Mouse (Mus musculus): ENCODE measurements at regions not wholly inside any gene's neighbourhood (a gene's known extent, or its start where the extent isn't known, plus 50 kb on each side); places are given as distances from the start of the nearest gene placed in this dataset.

DNA sequence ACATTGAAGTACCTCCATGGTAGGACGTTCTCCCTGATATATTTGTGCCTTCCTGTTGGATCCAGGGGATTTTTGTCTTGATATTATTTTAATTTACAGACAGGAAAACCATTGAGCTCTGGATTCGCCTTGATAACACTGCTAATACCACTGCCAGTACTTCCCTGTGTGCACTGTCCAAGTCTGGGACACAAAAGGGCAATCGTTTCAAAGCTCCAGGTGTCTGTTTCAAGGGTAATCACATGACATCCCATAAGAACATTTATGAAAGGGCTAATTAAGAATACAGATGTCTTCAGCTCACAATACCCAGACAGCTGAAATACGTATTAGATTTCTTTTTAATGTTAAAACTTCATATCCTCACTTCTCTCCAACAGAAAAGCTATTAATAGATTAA is 724.5 kb downstream of the Dhx35 start:
- Histone ChIP-seq H3K4me3 (ENCODE audit: low read depth, low read length) (no peak overlapping the region), H3K9me3 (ENCODE audit: low read length) (no peaks in the 10 kb centered on the region), H3K27me3 (ENCODE audit: insufficient read depth, low read length) (no peaks in the 10 kb centered on the region), H3K27ac (ENCODE audit: low read depth, low read length) (no peak overlapping the region), H3K4me1 (ENCODE audit: insufficient read depth, low read length) (no peaks in the 10 kb centered on the region), H3K4me2 (ENCODE audit: low read depth, low read length, poor library complexity, severe bottlenecking) (no peak overlapping the region), H3K9ac (replicated peaks; ENCODE audit: low read length, poor library complexity, severe bottlenecking) (no peak overlapping the region), H3K36me3 (ENCODE audit: insufficient read depth, low read length) (no peaks in the 10 kb centered on the region)
- no peak for TF ChIP-seq CTCF (IDR thresholded peaks at IDR 0.05)
- 63% methylated on average over 4 of the region's 4 CpGs for WGBS
- no peak for ATAC-seq (ENCODE audit: low FRiP score)
- no peak for DNase-seq (ENCODE audit: low spot score)

GRCm38 (mm10) chr2:159523739-159524138 is 729.1 kb downstream of the Dhx35 start:
- TF ChIP-seq CTCF (IDR thresholded peaks at IDR 0.05) = no peak
- Histone ChIP-seq H3K27ac (ENCODE audit: low read depth, low read length) (no peak overlapping the region), H3K4me1 (ENCODE audit: insufficient read depth, low read length) (no peaks in the 10 kb centered on the region), H3K36me3 (ENCODE audit: insufficient read depth, low read length) (no peaks in the 10 kb centered on the region), H3K4me2 (ENCODE audit: low read depth, low read length, poor library complexity, severe bottlenecking) (no peak overlapping the region), H3K9me3 (ENCODE audit: low read length) (no peaks in the 10 kb centered on the region), H3K9ac (replicated peaks; ENCODE audit: low read length, poor library complexity, severe bottlenecking) (no peak overlapping the region), H3K27me3 (ENCODE audit: insufficient read depth, low read length) (no peaks in the 10 kb centered on the region), H3K4me3 (ENCODE audit: low read depth, low read length) (no peak overlapping the region)
- no peak for ATAC-seq (ENCODE audit: low FRiP score)
- no peak for DNase-seq (ENCODE audit: low spot score)
- WGBS = 81% methylated on average over 2 of the region's 2 CpGs

DNA sequence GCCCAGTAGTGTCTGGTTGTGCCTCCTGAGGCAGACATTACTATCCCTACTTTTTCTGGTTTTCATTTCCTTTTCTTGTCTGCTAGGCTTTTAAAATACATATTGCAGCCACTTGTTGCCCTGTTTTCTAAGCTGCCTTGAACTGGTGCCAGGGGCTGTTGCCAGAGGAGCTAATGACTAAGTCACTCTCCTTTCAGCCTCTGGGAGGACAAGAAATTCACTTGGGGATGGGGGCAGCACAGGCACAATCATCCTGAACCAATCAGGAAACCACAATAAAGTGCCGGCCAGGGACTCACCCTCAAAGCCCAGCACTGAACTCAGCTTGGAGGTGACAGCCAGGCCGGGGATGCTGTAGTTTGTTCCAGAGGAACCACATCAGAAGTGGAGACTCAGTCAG is 740.3 kb downstream of the Dhx35 start:
- WGBS = 83% methylated on average over 2 of the region's 2 CpGs
- H3K4me1 ChIP-seq (ENCODE audit: insufficient read depth, low read length) = no peaks in the 10 kb centered on the region
- no peaks in the 10 kb centered on the region for H3K36me3 ChIP-seq (ENCODE audit: insufficient read depth, low read length)
- no peak overlapping the region for H3K4me3 ChIP-seq (ENCODE audit: low read depth, low read length)
- no peaks in the 10 kb centered on the region for H3K27me3 ChIP-seq (ENCODE audit: insufficient read depth, low read length)
- H3K9me3 ChIP-seq (ENCODE audit: low read length) = no peaks in the 10 kb centered on the region
- H3K27ac ChIP-seq (ENCODE audit: low read depth, low read length) = no peak overlapping the region
- H3K4me2 ChIP-seq (ENCODE audit: low read depth, low read length, poor library complexity, severe bottlenecking) = no peak overlapping the region
- ATAC-seq (ENCODE audit: low FRiP score) (no peak), DNase-seq (ENCODE audit: low spot score) (peak; percentile 52)
- H3K9ac ChIP-seq (replicated peaks; ENCODE audit: low read length, poor library complexity, severe bottlenecking) = no peak overlapping the region
- no peak for TF ChIP-seq CTCF (IDR thresholded peaks at IDR 0.05)

DNA sequence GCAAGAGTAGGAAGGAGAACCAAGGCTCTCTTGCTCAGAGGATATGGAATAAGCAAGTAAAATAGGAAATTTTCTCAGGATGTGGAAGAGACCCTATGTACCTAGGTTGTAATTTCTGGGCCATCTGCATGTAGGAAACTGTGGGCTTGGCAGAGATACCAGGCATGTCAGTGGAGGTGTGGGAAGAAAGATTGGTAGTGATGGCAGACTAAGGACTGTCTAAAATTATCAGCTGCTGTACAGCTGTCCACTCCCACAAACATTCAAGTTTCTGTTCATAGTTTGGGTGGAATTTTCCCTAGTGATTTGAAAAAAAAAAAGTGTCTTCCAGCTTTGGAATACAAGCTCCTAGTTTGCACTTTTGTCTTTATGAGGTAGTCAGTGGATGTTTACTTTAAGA is 744.7 kb downstream of the Dhx35 start:
- Histone ChIP-seq H3K27ac (ENCODE audit: low read depth, low read length) (no peak overlapping the region), H3K4me2 (ENCODE audit: low read depth, low read length, poor library complexity, severe bottlenecking) (no peak overlapping the region), H3K27me3 (ENCODE audit: insufficient read depth, low read length) (no peaks in the 10 kb centered on the region), H3K36me3 (ENCODE audit: insufficient read depth, low read length) (no peaks in the 10 kb centered on the region), H3K9ac (replicated peaks; ENCODE audit: low read length, poor library complexity, severe bottlenecking) (no peak overlapping the region), H3K9me3 (ENCODE audit: low read length) (no peaks in the 10 kb centered on the region), H3K4me1 (ENCODE audit: insufficient read depth, low read length) (no peaks in the 10 kb centered on the region), H3K4me3 (ENCODE audit: low read depth, low read length) (no peak overlapping the region)
- no peak for DNase-seq (ENCODE audit: low spot score)
- ATAC-seq (ENCODE audit: low FRiP score) = no peak
- no peak for TF ChIP-seq CTCF (IDR thresholded peaks at IDR 0.05)

GRCm38 (mm10) chr2:159557567-159557966 is 763.0 kb downstream of the Dhx35 start:
- H3K4me2 ChIP-seq (ENCODE audit: low read depth, low read length, poor library complexity, severe bottlenecking) = no peak overlapping the region
- H3K36me3 ChIP-seq (ENCODE audit: insufficient read depth, low read length) = no peaks in the 10 kb centered on the region
- no peak overlapping the region for H3K4me3 ChIP-seq (ENCODE audit: low read depth, low read length)
- WGBS = 90% methylated on average over 3 of the region's 3 CpGs
- no peak for TF ChIP-seq CTCF (IDR thresholded peaks at IDR 0.05)
- ATAC-seq (ENCODE audit: low FRiP score) (no peak), DNase-seq (ENCODE audit: low spot score) (no peak)
- H3K27me3 ChIP-seq (ENCODE audit: insufficient read depth, low read length) = no peaks in the 10 kb centered on the region
- no peaks in the 10 kb centered on the region for H3K9me3 ChIP-seq (ENCODE audit: low read length)
- H3K9ac ChIP-seq (replicated peaks; ENCODE audit: low read length, poor library complexity, severe bottlenecking) = no peak overlapping the region
- H3K27ac ChIP-seq (ENCODE audit: low read depth, low read length) = no peak overlapping the region
- H3K4me1 ChIP-seq (ENCODE audit: insufficient read depth, low read length) = no peaks in the 10 kb centered on the region

DNA sequence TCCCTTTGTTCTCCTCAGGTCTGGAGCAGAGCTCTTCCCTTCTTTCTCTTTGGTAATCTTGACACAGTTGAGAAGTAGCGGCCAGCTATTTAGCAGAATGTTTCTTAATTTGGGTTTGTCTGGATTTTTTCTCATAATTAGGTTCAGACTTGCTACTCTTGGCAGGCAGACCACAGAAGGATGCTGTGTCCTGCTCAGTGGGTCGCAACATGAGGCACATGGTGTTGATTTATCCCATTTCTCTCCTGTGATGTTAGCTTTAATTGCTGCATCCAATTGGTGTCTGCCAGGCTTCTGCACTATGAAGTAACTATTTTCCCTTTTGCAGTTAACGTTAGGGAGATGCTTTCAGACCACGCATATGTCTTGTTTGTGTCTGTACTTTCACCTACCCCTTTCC is 768.7 kb downstream of the Gm826 start:
- H3K27ac ChIP-seq (ENCODE audit: low read depth, low read length) = no peak overlapping the region
- H3K36me3 ChIP-seq (ENCODE audit: insufficient read depth, low read length) = no peaks in the 10 kb centered on the region
- ATAC-seq (ENCODE audit: low FRiP score) (no peak), DNase-seq (ENCODE audit: low spot score) (no peak)
- no peak overlapping the region for H3K9ac ChIP-seq (replicated peaks; ENCODE audit: low read length, poor library complexity, severe bottlenecking)
- WGBS = 87% methylated on average over 4 of the region's 4 CpGs
- no peak overlapping the region for H3K4me3 ChIP-seq (ENCODE audit: low read depth, low read length)
- H3K4me2 ChIP-seq (ENCODE audit: low read depth, low read length, poor library complexity, severe bottlenecking) = no peak overlapping the region
- no peaks in the 10 kb centered on the region for H3K9me3 ChIP-seq (ENCODE audit: low read length)
- TF ChIP-seq CTCF (IDR thresholded peaks at IDR 0.05) = no peak
- no peaks in the 10 kb centered on the region for H3K4me1 ChIP-seq (ENCODE audit: insufficient read depth, low read length)
- H3K27me3 ChIP-seq (ENCODE audit: insufficient read depth, low read length) = no peaks in the 10 kb centered on the region

DNA sequence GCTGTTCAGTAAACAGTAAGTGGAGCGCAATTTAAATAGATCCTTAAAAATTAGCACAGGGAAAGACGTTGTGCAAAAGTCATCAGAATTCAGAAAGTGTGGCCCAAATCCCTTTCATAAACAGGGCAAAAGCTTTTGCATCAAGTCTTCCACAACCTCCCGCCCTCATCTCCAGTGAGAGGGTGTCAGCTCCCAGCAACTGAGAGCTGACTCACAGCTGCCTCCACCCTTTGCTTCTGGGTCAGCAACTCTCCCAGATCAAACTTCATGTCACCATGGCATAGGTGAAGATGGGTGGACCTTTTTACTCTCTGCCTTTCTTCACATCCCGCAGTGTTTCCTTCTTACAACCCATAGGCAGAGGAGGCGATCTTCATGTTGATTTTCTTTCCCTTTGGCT is 768.0 kb downstream of the Gm826 start:
- no peak overlapping the region for H3K4me3 ChIP-seq (ENCODE audit: low read depth, low read length)
- no peak overlapping the region for H3K4me2 ChIP-seq (ENCODE audit: low read depth, low read length, poor library complexity, severe bottlenecking)
- H3K27ac ChIP-seq (ENCODE audit: low read depth, low read length) = no peak overlapping the region
- no peaks in the 10 kb centered on the region for H3K4me1 ChIP-seq (ENCODE audit: insufficient read depth, low read length)
- no peaks in the 10 kb centered on the region for H3K36me3 ChIP-seq (ENCODE audit: insufficient read depth, low read length)
- no peak for ATAC-seq (ENCODE audit: low FRiP score)
- WGBS = 84% methylated on average over 5 of the region's 5 CpGs
- H3K27me3 ChIP-seq (ENCODE audit: insufficient read depth, low read length) = no peaks in the 10 kb centered on the region
- no peaks in the 10 kb centered on the region for H3K9me3 ChIP-seq (ENCODE audit: low read length)
- DNase-seq (ENCODE audit: low spot score) = no peak
- no peak for TF ChIP-seq CTCF (IDR thresholded peaks at IDR 0.05)
- H3K9ac ChIP-seq (replicated peaks; ENCODE audit: low read length, poor library complexity, severe bottlenecking) = no peak overlapping the region

Data from midbrain, postnatal 0 days (tissue).